Mouse (Mus musculus) embryonic facial prominence, embryonic 13.5 days (tissue): ENCODE data around the gene Abhd16b. TPM values are rescaled to one million over a fixed set of nuclear protein-coding genes. Genes with fewer than 3 reads are reported as not detected.
A peak's percentile ranks its signal among the peaks of the same experiment; 100 is the strongest.

ENCODE experiments used
- ATAC-seq: fragments of 200-750 bp; cut with Nextera tagmentation; 2 replicates; pipeline ENCODE4 v1.8.0; 2017; ENCODE audit warnings: low read depth; ENCODE audit not compliant: insufficient number of reproducible peaks, insufficient read depth, low FRiP score, low TSS enrichment
- H3K27ac ChIP-seq: fragments of 300-500 bp; sonication (generic); 2 replicates; pipeline ENCODE4 v1.5.1; 2015; ENCODE audit warnings: moderate library complexity, mild to moderate bottlenecking, inconsistent platforms
- H3K27me3 ChIP-seq: fragments of 300-500 bp; sonication (generic); 2 replicates; pipeline ENCODE4 v1.6.1; 2015; ENCODE audit warnings: mild to moderate bottlenecking, inconsistent platforms
- H3K36me3 ChIP-seq: fragments of 300-500 bp; sonication (generic); 2 replicates; pipeline ENCODE4 v1.6.1; 2015; ENCODE audit warnings: mild to moderate bottlenecking, inconsistent platforms
- H3K4me1 ChIP-seq: fragments of 300-500 bp; sonication (generic); 2 replicates; pipeline ENCODE4 v1.6.1; 2015; ENCODE audit warnings: inconsistent platforms
- H3K4me2 ChIP-seq: fragments of 300-500 bp; sonication (generic); 2 replicates; pipeline ENCODE4 v1.6.1; 2015; ENCODE audit warnings: moderate library complexity, mild to moderate bottlenecking, inconsistent platforms
- H3K4me3 ChIP-seq: fragments of 300-500 bp; sonication (generic); 2 replicates; pipeline ENCODE4 v1.5.1; 2015; ENCODE audit warnings: mild to moderate bottlenecking, inconsistent platforms
- H3K9ac ChIP-seq: fragments of 300-500 bp; sonication (generic); 2 replicates; pipeline ENCODE4 v1.6.1; 2015; ENCODE audit warnings: mild to moderate bottlenecking, inconsistent platforms
- H3K9me3 ChIP-seq: fragments of 300-500 bp; sonication (generic); 2 replicates; pipeline ENCODE4 v1.6.1; 2016; ENCODE audit warnings: inconsistent platforms
- WGBS: fragments of 180-500 bp; shearing (Covaris S2); methylation state at CpG from one replicate; pipeline ENCODE4 v1.1.7; 2015; ENCODE audit warnings: mixed read lengths; 5-methylcytosine and 5-hydroxymethylcytosine counted together
- polyA plus RNA-seq: library from polyadenylated mRNA; unstranded; fragments of >200 nt; fragmentation: Nextera tagmentation; extraction: Ambion mirVana; gene quantifications from 2 replicates; pipeline ENCODE4 v1.2.1, GENCODE M21; 2015

Abhd16b gene
- polyA plus RNA-seq, 1 experiment from 2014 or later = 0.11 TPM

GRCm38 (mm10) chr2:181520118-181520935 is 27.3 kb downstream of the Abhd16b start, which contains the start of gene Dnajc5:
TSS of gene Dnajc5 (plus strand) at chr2:181520485.
- WGBS = under 1% methylated on average over 74 of the region's 74 CpGs
- peak within 1 kb of the TSS; percentile 95 for H3K9ac ChIP-seq
- H3K4me1 ChIP-seq = peaks cover 29% of the 10 kb centered on the region

GRCm38 (mm10) chr2:181520936-181521227 is 27.9 kb downstream of the Abhd16b start:
- Histone ChIP-seq H3K27ac (peak overlapping the region; percentile 98), H3K4me3 (peak overlapping the region; percentile 96), H3K4me2 (peak overlapping the region; percentile 68), H3K9ac (peak overlapping the region; percentile 95), H3K9me3 (no peaks in the 10 kb centered on the region), H3K27me3 (no peaks in the 10 kb centered on the region), H3K36me3 (peaks cover 24% of the 10 kb centered on the region), H3K4me1 (peaks cover 29% of the 10 kb centered on the region)
- ATAC-seq = no peak
- under 1% methylated on average over 17 of the region's 17 CpGs for WGBS

More at GRCm38 (mm10) chr2:181520118-181520935, 27.3 kb downstream of the Abhd16b start, which contains the start of gene Dnajc5:
- Histone ChIP-seq H3K36me3 (peaks cover 28% of the 10 kb centered on the region), H3K27me3 (no peaks in the 10 kb centered on the region), H3K4me3 (peak within 1 kb of the TSS; percentile 96), H3K27ac (peak within 1 kb of the TSS; percentile 98), H3K9me3 (no peaks in the 10 kb centered on the region), H3K4me2 (peak within 1 kb of the TSS; percentile 68)
- peak; percentile 97 for ATAC-seq

GRCm38 (mm10) chr2:181521491-181521890 is 28.5 kb downstream of the Abhd16b start:
- Histone ChIP-seq H3K4me1 (peaks cover 29% of the 10 kb centered on the region), H3K9ac (peak overlapping the region; percentile 95), H3K36me3 (peaks cover 18% of the 10 kb centered on the region), H3K27me3 (no peaks in the 10 kb centered on the region), H3K4me2 (peak overlapping the region; percentile 68), H3K27ac (no peak overlapping the region), H3K4me3 (peak overlapping the region; percentile 96), H3K9me3 (no peaks in the 10 kb centered on the region)
- no peak for ATAC-seq
- WGBS = 53% methylated on average over 10 of the region's 10 CpGs

- Histone ChIP-seq H3K9me3 (no peaks in the 10 kb centered on the region), H3K27me3 (no peaks in the 10 kb centered on the region), H3K27ac (no peak overlapping the region), H3K4me1 (peaks cover 29% of the 10 kb centered on the region), H3K4me2 (no peak overlapping the region), H3K9ac (no peak overlapping the region), H3K4me3 (peak overlapping the region; percentile 96; the same call in 1 of the 2 replicates), H3K36me3 (peaks cover 9% of the 10 kb centered on the region)
- 71% methylated on average over 5 of the region's 5 CpGs for WGBS
- no peak for ATAC-seq
Observed at GRCm38 (mm10) chr2:181522811-181523210, 29.8 kb downstream of the Abhd16b start.

- 86% methylated on average over 5 of the region's 5 CpGs for WGBS
Observed at GRCm38 (mm10) chr2:181525526-181525925, 32.5 kb downstream of the Abhd16b start.

GRCm38 (mm10) chr2:181529076-181529475 is 36.1 kb downstream of the Abhd16b start:
- Histone ChIP-seq H3K4me1 (no peaks in the 10 kb centered on the region), H3K9ac (no peak overlapping the region), H3K9me3 (peaks cover 8% of the 10 kb centered on the region), H3K27ac (no peak overlapping the region), H3K4me3 (no peak overlapping the region), H3K4me2 (no peak overlapping the region), H3K36me3 (peaks cover 46% of the 10 kb centered on the region), H3K27me3 (no peaks in the 10 kb centered on the region)
- no peak for ATAC-seq
- WGBS = 92% methylated on average over 1 of the region's 1 CpGs

More at GRCm38 (mm10) chr2:181525526-181525925, 32.5 kb downstream of the Abhd16b start:
- ATAC-seq = no peak
- Histone ChIP-seq H3K4me3 (no peak overlapping the region), H3K4me2 (no peak overlapping the region), H3K27ac (no peak overlapping the region), H3K4me1 (peaks cover 19% of the 10 kb centered on the region), H3K9ac (no peak overlapping the region), H3K9me3 (peaks cover 2% of the 10 kb centered on the region), H3K27me3 (no peaks in the 10 kb centered on the region), H3K36me3 (peaks cover 25% of the 10 kb centered on the region)

- Histone ChIP-seq H3K9ac (no peak overlapping the region), H3K36me3 (peaks cover 47% of the 10 kb centered on the region), H3K27ac (no peak overlapping the region), H3K9me3 (peaks cover 8% of the 10 kb centered on the region), H3K4me1 (peaks cover 2% of the 10 kb centered on the region; the same call in 1 of the 2 replicates), H3K27me3 (no peaks in the 10 kb centered on the region), H3K4me2 (no peak overlapping the region), H3K4me3 (no peak overlapping the region)
- 99% methylated on average over 3 of the region's 3 CpGs for WGBS
- no peak for ATAC-seq
Observed at GRCm38 (mm10) chr2:181532589-181532988, 39.6 kb downstream of the Abhd16b start.

- H3K27me3 ChIP-seq = no peaks in the 10 kb centered on the region
- H3K4me1 ChIP-seq = peaks cover 5% of the 10 kb centered on the region; the same call in 1 of the 2 replicates
- H3K9ac ChIP-seq = no peak overlapping the region
- WGBS = 93% methylated on average over 2 of the region's 2 CpGs
- no peak for ATAC-seq
- no peak overlapping the region for H3K4me2 ChIP-seq
- H3K36me3 ChIP-seq = peaks cover 18% of the 10 kb centered on the region
- no peaks in the 10 kb centered on the region for H3K9me3 ChIP-seq
- H3K27ac ChIP-seq = no peak overlapping the region
- H3K4me3 ChIP-seq = no peak overlapping the region
Observed at GRCm38 (mm10) chr2:181536410-181536809, 43.4 kb downstream of the Abhd16b start.

- H3K27me3 ChIP-seq = no peaks in the 10 kb centered on the region
- peaks cover 7% of the 10 kb centered on the region; the same call in 1 of the 2 replicates for H3K36me3 ChIP-seq
- H3K27ac ChIP-seq = no peak overlapping the region
- ATAC-seq = peak; percentile 72; the same call in 1 of the 2 replicates
- peaks cover 5% of the 10 kb centered on the region; the same call in 1 of the 2 replicates for H3K4me1 ChIP-seq
- no peak overlapping the region for H3K4me2 ChIP-seq
- no peaks in the 10 kb centered on the region for H3K9me3 ChIP-seq
- 87% methylated on average over 2 of the region's 2 CpGs for WGBS
- no peak overlapping the region for H3K9ac ChIP-seq
- H3K4me3 ChIP-seq = no peak overlapping the region
Observed at GRCm38 (mm10) chr2:181537444-181538047, 44.5 kb downstream of the Abhd16b start.

- Histone ChIP-seq H3K9ac (no peak overlapping the region), H3K36me3 (peaks cover 17% of the 10 kb centered on the region), H3K27me3 (no peaks in the 10 kb centered on the region), H3K4me3 (no peak overlapping the region), H3K4me1 (peaks cover 5% of the 10 kb centered on the region; the same call in 1 of the 2 replicates), H3K4me2 (no peak overlapping the region), H3K27ac (no peak overlapping the region), H3K9me3 (no peaks in the 10 kb centered on the region)
- 91% methylated on average over 6 of the region's 6 CpGs for WGBS
- ATAC-seq = no peak
Observed at GRCm38 (mm10) chr2:181541761-181542380, 48.9 kb downstream of the Abhd16b start.
